Mouse (Mus musculus): ENCODE results near the gene Psmd14. TPM values are rescaled to one million over a fixed set of nuclear protein-coding genes. Genes with fewer than 3 reads are reported as not detected.

Gene Psmd14
- polyA plus RNA-seq (2014; fragmentation: Nextera tagmentation; extraction: Ambion mirVana): 271 and 294 TPM in 2 replicates

- Histone ChIP-seq H3K4me3 (ENCODE audit: low read depth, low read length) (peak within 1 kb of the TSS; percentile 72), H3K9ac (ENCODE audit: low read length) (peak within 1 kb of the TSS; percentile 82), H3K9me3 (ENCODE audit: control insufficient read depth, low read length) (no peaks in the 10 kb centered on the region), H3K4me1 (replicated peaks; ENCODE audit: control insufficient read depth, insufficient read depth, low read length) (0 out of 2 replicates have a peak, but pooled peaks cover 2% of the 10 kb centered on the region), H3K36me3 (ENCODE audit: control insufficient read depth, insufficient read depth, low read length) (no peaks in the 10 kb centered on the region), H3K27me3 (ENCODE audit: control insufficient read depth, insufficient read depth, low read length) (no peaks in the 10 kb centered on the region), H3K4me2 (ENCODE audit: low read depth, low read length, severe bottlenecking) (peak within 1 kb of the TSS; percentile 63), H3K27ac (ENCODE audit: low read depth, low read length) (peak within 1 kb of the TSS; percentile 70; the same call in 1 of the 2 replicates)
- peak; percentile 98 for DNase-seq (ENCODE audit: low spot score)
- WGBS: 6% methylated on average over 42 of the region's 52 CpGs
- ATAC-seq (replicated peaks; ENCODE audit: low FRiP score): peak; percentile 96
Observed at GRCm38 (mm10) chr2:61711108-61712040, at the start of gene Psmd14. TSS of gene Psmd14 (plus strand) at chr2:61711694.

- no peaks in the 10 kb centered on the region for H3K4me1 ChIP-seq (replicated peaks; ENCODE audit: control insufficient read depth, insufficient read depth, low read length)
- no peaks in the 10 kb centered on the region for H3K27me3 ChIP-seq (ENCODE audit: control insufficient read depth, insufficient read depth, low read length)
- WGBS: 90% methylated on average over 10 of the region's 10 CpGs
- H3K9me3 ChIP-seq (ENCODE audit: control insufficient read depth, low read length): no peaks in the 10 kb centered on the region
- H3K4me3 ChIP-seq (ENCODE audit: low read depth, low read length): no peak overlapping the region
- no peak for ATAC-seq (replicated peaks; ENCODE audit: low FRiP score)
- H3K9ac ChIP-seq (ENCODE audit: low read length): no peak overlapping the region
- H3K36me3 ChIP-seq (ENCODE audit: control insufficient read depth, insufficient read depth, low read length): no peaks in the 10 kb centered on the region
- H3K4me2 ChIP-seq (ENCODE audit: low read depth, low read length, severe bottlenecking): no peak overlapping the region
- no peak for DNase-seq (ENCODE audit: low spot score)
- no peak overlapping the region for H3K27ac ChIP-seq (ENCODE audit: low read depth, low read length)
Observed at GRCm38 (mm10) chr2:61662833-61663232, 48.7 kb upstream of the Psmd14 start.

- Histone ChIP-seq H3K4me3 (ENCODE audit: low read depth, low read length) (no peak overlapping the region), H3K4me2 (ENCODE audit: low read depth, low read length, severe bottlenecking) (no peak overlapping the region), H3K27ac (ENCODE audit: low read depth, low read length) (no peak overlapping the region), H3K9ac (ENCODE audit: low read length) (no peak overlapping the region), H3K9me3 (ENCODE audit: control insufficient read depth, low read length) (no peaks in the 10 kb centered on the region), H3K4me1 (replicated peaks; ENCODE audit: control insufficient read depth, insufficient read depth, low read length) (no peaks in the 10 kb centered on the region), H3K36me3 (ENCODE audit: control insufficient read depth, insufficient read depth, low read length) (no peaks in the 10 kb centered on the region), H3K27me3 (ENCODE audit: control insufficient read depth, insufficient read depth, low read length) (no peaks in the 10 kb centered on the region)
- DNase-seq (ENCODE audit: low spot score) (no peak), ATAC-seq (replicated peaks; ENCODE audit: low FRiP score) (no peak)
- WGBS: 81% methylated on average over 10 of the region's 10 CpGs
Observed at GRCm38 (mm10) chr2:61663573-61664241, 47.8 kb upstream of the Psmd14 start.

DNA sequence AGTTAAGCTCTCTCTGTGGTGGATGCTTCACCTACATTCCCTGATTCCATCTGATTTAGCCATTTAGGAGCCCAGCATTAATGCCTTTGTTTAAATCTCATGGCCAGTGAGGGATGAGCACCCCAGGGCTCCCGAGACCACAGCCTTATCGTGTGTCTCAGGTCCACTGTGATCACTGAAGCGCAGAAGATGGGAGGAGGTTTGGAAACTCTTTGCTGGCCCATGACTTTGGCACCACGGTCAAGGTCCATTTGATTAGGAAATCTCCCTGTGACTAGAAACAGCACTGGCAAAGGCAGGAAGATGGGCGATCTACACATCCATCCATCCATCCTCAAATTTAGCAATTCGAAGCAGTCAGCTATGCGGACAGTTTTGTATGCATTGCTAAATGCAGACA is 44.1 kb upstream of the Psmd14 start:
- no peak for ATAC-seq (replicated peaks; ENCODE audit: low FRiP score)
- H3K4me2 ChIP-seq (ENCODE audit: low read depth, low read length, severe bottlenecking): no peak overlapping the region
- H3K36me3 ChIP-seq (ENCODE audit: control insufficient read depth, insufficient read depth, low read length): no peaks in the 10 kb centered on the region
- H3K27ac ChIP-seq (ENCODE audit: low read depth, low read length): no peak overlapping the region
- H3K9ac ChIP-seq (ENCODE audit: low read length): no peak overlapping the region
- no peaks in the 10 kb centered on the region for H3K27me3 ChIP-seq (ENCODE audit: control insufficient read depth, insufficient read depth, low read length)
- DNase-seq (ENCODE audit: low spot score): no peak
- no peak overlapping the region for H3K4me3 ChIP-seq (ENCODE audit: low read depth, low read length)
- no peaks in the 10 kb centered on the region for H3K4me1 ChIP-seq (replicated peaks; ENCODE audit: control insufficient read depth, insufficient read depth, low read length)
- H3K9me3 ChIP-seq (ENCODE audit: control insufficient read depth, low read length): no peaks in the 10 kb centered on the region
- WGBS: 87% methylated on average over 7 of the region's 7 CpGs

- ATAC-seq (replicated peaks; ENCODE audit: low FRiP score) (no peak), DNase-seq (ENCODE audit: low spot score) (peak; percentile 57)
- no peaks in the 10 kb centered on the region for H3K36me3 ChIP-seq (ENCODE audit: control insufficient read depth, insufficient read depth, low read length)
- no peak overlapping the region for H3K4me3 ChIP-seq (ENCODE audit: low read depth, low read length)
- H3K27ac ChIP-seq (ENCODE audit: low read depth, low read length): no peak overlapping the region
- H3K9ac ChIP-seq (ENCODE audit: low read length): no peak overlapping the region
- no peak overlapping the region for H3K4me2 ChIP-seq (ENCODE audit: low read depth, low read length, severe bottlenecking)
- no peaks in the 10 kb centered on the region for H3K4me1 ChIP-seq (replicated peaks; ENCODE audit: control insufficient read depth, insufficient read depth, low read length)
- H3K27me3 ChIP-seq (ENCODE audit: control insufficient read depth, insufficient read depth, low read length): no peaks in the 10 kb centered on the region
- no peaks in the 10 kb centered on the region for H3K9me3 ChIP-seq (ENCODE audit: control insufficient read depth, low read length)
- WGBS: 33% methylated on average over 4 of the region's 4 CpGs
Observed at GRCm38 (mm10) chr2:61668260-61668659, 43.2 kb upstream of the Psmd14 start.

GRCm38 (mm10) chr2:61674555-61674954 is 36.9 kb upstream of the Psmd14 start:
- Histone ChIP-seq H3K4me2 (ENCODE audit: low read depth, low read length, severe bottlenecking) (no peak overlapping the region), H3K27me3 (ENCODE audit: control insufficient read depth, insufficient read depth, low read length) (no peaks in the 10 kb centered on the region), H3K36me3 (ENCODE audit: control insufficient read depth, insufficient read depth, low read length) (no peaks in the 10 kb centered on the region), H3K4me1 (replicated peaks; ENCODE audit: control insufficient read depth, insufficient read depth, low read length) (no peaks in the 10 kb centered on the region), H3K27ac (ENCODE audit: low read depth, low read length) (no peak overlapping the region), H3K9ac (ENCODE audit: low read length) (no peak overlapping the region), H3K9me3 (ENCODE audit: control insufficient read depth, low read length) (no peaks in the 10 kb centered on the region), H3K4me3 (ENCODE audit: low read depth, low read length) (no peak overlapping the region)
- no peak for ATAC-seq (replicated peaks; ENCODE audit: low FRiP score)
- DNase-seq (ENCODE audit: low spot score): no peak
- WGBS: 97% methylated on average over 3 of the region's 3 CpGs

DNA sequence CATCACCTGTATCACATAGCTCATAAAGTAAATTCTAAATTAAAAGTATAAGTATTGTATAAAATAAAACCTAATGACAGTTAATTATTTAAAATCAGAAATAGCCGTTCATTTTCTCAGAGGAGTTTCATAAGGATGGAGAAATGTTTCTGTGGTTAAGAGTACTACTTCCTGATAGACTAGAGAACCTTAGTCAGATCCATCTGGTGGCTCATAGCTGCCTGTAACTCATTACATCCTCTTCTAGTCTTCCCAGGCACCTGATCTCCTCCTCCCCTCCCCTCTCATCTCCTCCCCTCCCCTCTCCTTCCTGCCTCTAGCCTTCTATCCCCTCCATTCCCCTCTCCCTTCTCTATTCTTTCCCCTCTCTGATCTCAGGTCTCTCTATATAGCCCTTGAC is 29.9 kb upstream of the Psmd14 start:
- H3K9ac ChIP-seq (ENCODE audit: low read length): no peak overlapping the region
- 88% methylated on average over 1 of the region's 1 CpGs for WGBS

DNA sequence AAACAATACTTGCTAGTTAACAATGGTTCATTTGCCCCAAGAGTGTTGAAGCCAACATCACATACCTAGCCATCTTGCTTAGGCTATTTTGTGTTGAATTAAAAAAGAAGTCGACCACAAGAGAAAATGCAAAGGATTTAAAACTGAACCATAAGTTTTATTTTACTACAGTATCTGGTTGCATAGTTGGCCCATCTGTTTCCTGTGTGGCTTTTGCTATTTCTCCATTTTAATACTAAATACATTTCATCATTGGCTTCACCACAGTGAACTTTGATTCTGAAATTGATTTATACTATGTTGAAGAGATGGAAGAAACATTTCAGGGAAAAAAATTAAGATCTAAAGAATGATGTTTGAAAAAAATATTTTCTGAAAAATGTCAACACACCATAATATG is 25.0 kb upstream of the Psmd14 start:
- H3K4me2 ChIP-seq (ENCODE audit: low read depth, low read length, severe bottlenecking): no peak overlapping the region
- DNase-seq (ENCODE audit: low spot score) (no peak), ATAC-seq (replicated peaks; ENCODE audit: low FRiP score) (no peak)
- no peak overlapping the region for H3K4me3 ChIP-seq (ENCODE audit: low read depth, low read length)
- no peaks in the 10 kb centered on the region for H3K9me3 ChIP-seq (ENCODE audit: control insufficient read depth, low read length)
- H3K27ac ChIP-seq (ENCODE audit: low read depth, low read length): no peak overlapping the region
- H3K4me1 ChIP-seq (replicated peaks; ENCODE audit: control insufficient read depth, insufficient read depth, low read length): no peaks in the 10 kb centered on the region
- 83% methylated on average over 1 of the region's 1 CpGs for WGBS
- no peak overlapping the region for H3K9ac ChIP-seq (ENCODE audit: low read length)
- no peaks in the 10 kb centered on the region for H3K27me3 ChIP-seq (ENCODE audit: control insufficient read depth, insufficient read depth, low read length)
- no peaks in the 10 kb centered on the region for H3K36me3 ChIP-seq (ENCODE audit: control insufficient read depth, insufficient read depth, low read length)

More for the DNA sequence above, 29.9 kb upstream of the Psmd14 start:
- DNase-seq (ENCODE audit: low spot score) (no peak), ATAC-seq (replicated peaks; ENCODE audit: low FRiP score) (no peak)
- Histone ChIP-seq H3K4me3 (ENCODE audit: low read depth, low read length) (no peak overlapping the region), H3K27me3 (ENCODE audit: control insufficient read depth, insufficient read depth, low read length) (no peaks in the 10 kb centered on the region), H3K9me3 (ENCODE audit: control insufficient read depth, low read length) (no peaks in the 10 kb centered on the region), H3K27ac (ENCODE audit: low read depth, low read length) (no peak overlapping the region), H3K36me3 (ENCODE audit: control insufficient read depth, insufficient read depth, low read length) (no peaks in the 10 kb centered on the region), H3K4me2 (ENCODE audit: low read depth, low read length, severe bottlenecking) (no peak overlapping the region), H3K4me1 (replicated peaks; ENCODE audit: control insufficient read depth, insufficient read depth, low read length) (no peaks in the 10 kb centered on the region)
